Mouse (Mus musculus): Measurements from ENCODE around the gene Uck1. TPM values are rescaled to one million over a fixed set of nuclear protein-coding genes. Genes with fewer than 3 reads are reported as not detected.

Uck1 gene
- polyA plus RNA-seq (2014; fragmentation: Illumina TruSeq; extraction: RNeasy Lipid Tissue Mini Kit (QIAGEN cat#74804); ENCODE audit: low read depth, low replicate concordance) = 8.1 TPM

DNA sequence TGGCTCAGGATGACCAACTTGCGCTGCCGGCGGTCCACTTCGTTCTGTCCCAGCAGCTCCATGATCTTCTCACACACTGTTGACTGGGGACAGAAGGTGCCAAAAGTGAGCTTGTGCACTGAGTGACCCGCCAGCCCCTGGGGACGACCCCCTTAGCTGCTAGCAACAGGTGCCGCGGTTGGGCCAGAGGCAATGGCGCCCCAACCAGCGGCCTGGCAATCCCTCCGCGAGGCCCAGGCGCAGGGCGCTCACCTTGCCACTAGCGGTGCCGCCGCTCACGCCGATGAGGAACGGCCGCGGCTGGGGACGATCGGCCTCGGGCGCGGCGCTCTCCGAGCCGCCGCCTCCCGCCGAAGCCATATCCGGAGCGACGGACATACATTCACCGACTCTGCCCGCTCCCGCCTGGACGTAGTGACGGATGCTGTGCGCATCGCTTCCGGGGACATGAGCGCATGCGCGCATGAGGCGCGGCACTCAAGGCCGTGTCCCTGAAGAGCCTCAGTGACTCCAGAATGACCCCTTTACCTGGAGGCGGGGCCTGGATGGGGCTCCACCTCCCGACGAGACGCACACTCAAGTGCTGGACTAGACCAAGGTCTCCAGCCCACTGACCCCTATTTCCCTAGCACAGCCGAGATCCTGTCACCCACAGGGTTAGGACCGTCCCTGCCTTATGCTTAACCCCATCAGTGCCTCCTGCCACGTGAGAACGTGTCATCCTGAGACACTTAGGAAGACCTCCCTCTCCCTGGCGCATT lies at the start of gene Uck1:
TSS of gene Uck1 (minus strand) at position 503 of the 761 bp plus-strand sequence.

DNA sequence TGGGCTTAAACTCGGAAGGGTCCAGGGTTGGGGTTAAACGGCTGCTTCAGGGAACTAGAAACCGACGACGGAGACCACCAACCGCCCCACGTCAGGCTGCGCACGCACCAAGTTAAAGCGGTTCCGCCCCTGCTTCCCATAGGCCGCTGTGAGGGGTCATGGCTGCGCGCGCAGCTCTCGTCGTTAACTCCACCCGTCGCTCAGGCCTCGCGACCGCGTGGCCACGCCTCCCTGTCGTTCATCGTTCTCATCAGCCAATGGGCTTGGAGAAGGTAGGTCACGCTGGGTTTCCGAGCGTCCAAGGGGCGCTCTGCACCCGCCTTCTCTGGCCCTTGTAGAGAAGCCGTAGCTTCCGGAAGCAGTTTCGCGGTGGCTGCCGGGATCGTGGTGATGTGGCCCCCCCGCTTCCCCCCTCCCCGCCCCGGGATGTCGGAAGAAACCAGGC lies 28.0 kb upstream of the Uck1 start, which contains the start of gene Swi5:
TSS of gene Swi5 (minus strand) at position 153 of the 445 bp plus-strand sequence.

DNA sequence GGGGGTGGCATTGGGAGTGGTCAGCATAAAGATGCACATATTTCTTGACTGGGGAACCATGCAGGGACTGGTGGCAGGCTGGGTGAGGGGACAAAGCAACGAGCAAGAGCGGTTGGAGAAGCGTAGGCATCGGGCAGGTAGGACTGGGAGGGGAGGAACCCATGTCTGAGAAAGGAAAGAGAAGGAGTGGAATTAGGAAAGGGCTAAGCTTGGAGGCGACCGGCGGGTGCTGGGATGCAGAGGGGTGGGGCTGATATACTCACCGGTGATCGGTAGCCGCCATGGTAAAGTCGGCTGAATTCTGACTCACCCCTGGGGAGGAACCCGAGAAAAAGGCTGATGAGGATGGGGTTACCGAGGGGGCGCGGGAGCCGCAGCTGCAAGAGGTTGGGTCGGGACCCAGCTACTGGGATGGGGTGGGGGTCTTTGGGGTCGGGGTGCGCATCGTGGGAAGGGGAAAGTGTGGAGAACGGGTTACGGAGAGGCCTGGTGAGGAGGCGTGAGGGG lies 27.4 kb upstream of the Uck1 start, which contains the start of gene Golga2:
TSS of gene Golga2 (plus strand) at position 51 of the 507 bp plus-strand sequence.

DNA sequence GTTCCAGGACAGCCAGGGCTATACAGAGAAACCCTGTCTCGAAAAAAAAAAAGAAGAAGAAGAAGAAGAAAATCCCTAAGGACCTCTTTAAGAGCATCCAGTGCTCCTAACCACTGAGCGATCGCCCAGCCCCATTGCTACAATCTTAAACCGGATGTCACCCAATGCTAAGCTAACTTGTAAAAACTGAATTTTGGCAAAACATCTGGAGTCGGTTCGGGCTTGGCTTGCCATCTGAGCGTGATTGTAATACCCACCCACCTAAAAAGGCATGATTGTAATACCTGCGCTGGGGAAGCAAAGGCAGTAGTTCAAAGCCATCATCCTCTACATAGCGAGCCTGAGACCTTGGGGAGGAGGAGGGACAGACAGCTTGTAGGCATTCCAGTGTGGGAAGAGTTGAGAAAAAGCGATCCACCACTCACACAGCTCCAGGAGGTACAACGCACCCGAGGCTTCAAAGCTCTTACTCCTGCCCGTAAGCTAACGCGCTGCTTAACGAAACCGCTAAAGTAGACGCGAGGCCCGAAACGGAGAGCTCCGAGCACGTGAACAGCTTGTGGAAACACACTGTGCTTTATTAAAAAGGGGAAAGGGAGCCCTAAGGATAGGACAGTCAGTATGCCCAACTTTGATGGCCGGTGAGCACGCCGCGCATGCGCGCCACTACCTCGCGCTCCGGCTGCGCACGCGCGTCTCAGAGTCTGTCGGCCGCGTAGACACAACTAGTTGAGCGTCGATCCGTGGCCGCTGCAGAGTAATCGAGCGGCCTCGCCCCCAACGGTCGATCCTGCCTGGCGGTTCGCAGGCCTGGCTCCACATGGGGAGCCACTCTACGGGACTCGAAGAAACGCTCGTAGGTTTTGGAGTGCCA lies 23.8 kb downstream of the Uck1 start, which contains the start of gene Pomt1:
TSS of gene Pomt1 (plus strand) at position 705 of the 874 bp plus-strand sequence.

Other genes with a start within 250 kb of the Uck1 start
- gene Fam78a, start 175.3 kb downstream of the Uck1 start, polyA plus RNA-seq (2014; fragmentation: Illumina TruSeq; extraction: RNeasy Lipid Tissue Mini Kit (QIAGEN cat#74804); ENCODE audit: low read depth, low replicate concordance) = 0.19 TPM
- not detected for gene Plpp7, start 164.6 kb downstream of the Uck1 start, polyA plus RNA-seq (2014; fragmentation: Illumina TruSeq; extraction: RNeasy Lipid Tissue Mini Kit (QIAGEN cat#74804); ENCODE audit: low read depth, low replicate concordance)
- gene Prrc2b, start 109.1 kb downstream of the Uck1 start, polyA plus RNA-seq (2014; fragmentation: Illumina TruSeq; extraction: RNeasy Lipid Tissue Mini Kit (QIAGEN cat#74804); ENCODE audit: low read depth, low replicate concordance) = 7.5 TPM
- 4.2 TPM for gene Pomt1, start 23.6 kb downstream of the Uck1 start, polyA plus RNA-seq (2014; fragmentation: Illumina TruSeq; extraction: RNeasy Lipid Tissue Mini Kit (QIAGEN cat#74804); ENCODE audit: low read depth, low replicate concordance)
- gene Golga2, start 27.2 kb upstream of the Uck1 start, polyA plus RNA-seq (2014; fragmentation: Illumina TruSeq; extraction: RNeasy Lipid Tissue Mini Kit (QIAGEN cat#74804); ENCODE audit: low read depth, low replicate concordance) = 6.7 TPM
- gene Swi5, start 27.9 kb upstream of the Uck1 start, polyA plus RNA-seq (2014; fragmentation: Illumina TruSeq; extraction: RNeasy Lipid Tissue Mini Kit (QIAGEN cat#74804); ENCODE audit: low read depth, low replicate concordance) = 280 TPM
- 5.5 TPM for gene Ciz1, start 92.2 kb upstream of the Uck1 start, polyA plus RNA-seq (2014; fragmentation: Illumina TruSeq; extraction: RNeasy Lipid Tissue Mini Kit (QIAGEN cat#74804); ENCODE audit: low read depth, low replicate concordance)
- not detected for gene Dnm1, start 93.2 kb upstream of the Uck1 start, polyA plus RNA-seq (2014; fragmentation: Illumina TruSeq; extraction: RNeasy Lipid Tissue Mini Kit (QIAGEN cat#74804); ENCODE audit: low read depth, low replicate concordance)
- 1.6 TPM for gene 1110008P14Rik, start 121.8 kb upstream of the Uck1 start, polyA plus RNA-seq (2014; fragmentation: Illumina TruSeq; extraction: RNeasy Lipid Tissue Mini Kit (QIAGEN cat#74804); ENCODE audit: low read depth, low replicate concordance)
- 10.6 TPM for gene Lcn2, start 128.1 kb upstream of the Uck1 start, polyA plus RNA-seq (2014; fragmentation: Illumina TruSeq; extraction: RNeasy Lipid Tissue Mini Kit (QIAGEN cat#74804); ENCODE audit: low read depth, low replicate concordance)
- gene Ptges2, start 135.7 kb upstream of the Uck1 start, polyA plus RNA-seq (2014; fragmentation: Illumina TruSeq; extraction: RNeasy Lipid Tissue Mini Kit (QIAGEN cat#74804); ENCODE audit: low read depth, low replicate concordance) = 2.7 TPM
- 0.58 TPM for gene Naif1, start 190.3 kb upstream of the Uck1 start, polyA plus RNA-seq (2014; fragmentation: Illumina TruSeq; extraction: RNeasy Lipid Tissue Mini Kit (QIAGEN cat#74804); ENCODE audit: low read depth, low replicate concordance)
- 43.9 TPM for gene Slc25a25, start 191.3 kb upstream of the Uck1 start, polyA plus RNA-seq (2014; fragmentation: Illumina TruSeq; extraction: RNeasy Lipid Tissue Mini Kit (QIAGEN cat#74804); ENCODE audit: low read depth, low replicate concordance)